Mouse (Mus musculus) activated CD4-positive, CD25-positive, alpha-beta regulatory T cell, adult 4 months (primary cell): ENCODE data around the gene Chchd1. TPM values are rescaled to one million over a fixed set of nuclear protein-coding genes. Genes with fewer than 3 reads are reported as not detected.
A peak's percentile ranks its signal among the peaks of the same experiment; 100 is the strongest.
"Not testable (repeated sequence)": the region's sequence is repeated elsewhere in the genome, so short reads cannot be mapped to it uniquely, and the experiment has no call there.

Experiments
- ATAC-seq: one replicate; pipeline ENCODE4 v1.8.0; 2017
- polyA plus RNA-seq, 2 experiments: library from polyadenylated mRNA; unstranded; fragments of 100-300 nt; shearing (Covaris generic); gene quantifications; one replicate each; pipeline ENCODE4 v1.2.1; 2017

Gene Chchd1
- polyA plus RNA-seq, 2 experiments from 2014 or later: 152 to 154 TPM

DNA sequence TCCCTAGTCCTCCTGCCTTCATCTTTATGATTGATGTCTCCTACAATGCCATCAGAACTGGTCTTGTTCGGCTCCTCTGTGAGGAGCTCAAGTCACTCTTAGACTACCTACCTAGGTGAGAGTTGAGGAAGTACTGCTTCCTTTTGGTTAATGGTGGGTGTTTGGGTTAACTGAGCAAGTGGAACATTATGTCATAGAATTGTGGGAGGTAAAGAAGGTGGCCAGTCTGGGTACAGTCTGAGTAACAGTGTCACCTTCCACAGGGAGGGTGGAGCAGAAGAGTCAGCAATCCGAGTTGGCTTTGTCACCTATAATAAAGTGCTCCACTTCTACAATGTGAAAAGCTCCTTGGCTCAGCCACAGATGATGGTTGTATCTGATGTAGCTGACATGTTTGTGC lies 13.8 kb upstream of the Chchd1 start:
- ATAC-seq: peak; percentile 16

DNA sequence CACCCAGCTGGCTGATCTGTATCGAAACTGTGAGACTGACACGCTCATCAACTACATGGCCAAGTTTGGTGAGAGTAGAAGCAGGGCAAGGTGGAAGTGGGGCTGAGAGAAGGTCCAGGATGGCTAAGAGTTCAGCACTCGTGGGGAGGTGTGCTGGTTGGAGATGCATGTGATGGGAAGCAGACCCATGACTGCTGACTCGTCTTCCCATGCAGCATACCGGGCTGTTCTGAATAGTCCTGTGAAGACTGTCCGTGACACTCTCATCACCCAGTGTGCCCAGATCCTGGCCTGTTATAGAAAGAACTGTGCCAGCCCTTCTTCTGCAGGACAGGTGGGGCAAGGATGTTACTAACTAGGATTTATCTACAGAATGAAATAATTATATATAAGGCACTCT lies 11.0 kb upstream of the Chchd1 start:
- no peak for ATAC-seq

DNA sequence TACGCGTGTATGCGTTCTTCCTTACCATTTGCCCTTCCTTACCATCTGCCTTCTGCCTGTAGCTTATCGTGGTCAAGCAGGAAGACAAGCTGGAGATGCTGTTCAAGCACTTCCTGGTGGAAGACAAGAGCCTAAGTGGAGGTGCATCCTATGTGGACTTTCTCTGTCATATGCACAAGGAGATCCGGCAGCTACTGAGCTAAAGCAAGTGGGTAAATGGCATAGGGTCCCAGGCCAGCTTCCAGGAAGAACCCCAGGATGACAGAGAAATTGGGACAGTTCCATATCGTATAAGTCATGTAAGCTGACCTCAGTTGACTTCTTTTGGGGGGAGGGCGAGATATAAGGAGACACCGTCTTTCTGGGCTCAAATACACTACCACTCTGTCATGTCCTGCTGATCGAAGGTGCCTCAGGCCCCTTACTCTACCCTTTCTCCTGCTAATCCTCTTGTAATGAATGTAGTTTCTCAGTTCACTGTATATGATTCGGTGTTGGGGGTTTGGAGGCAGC lies 9.2 kb upstream of the Chchd1 start:
- no peak for ATAC-seq

DNA sequence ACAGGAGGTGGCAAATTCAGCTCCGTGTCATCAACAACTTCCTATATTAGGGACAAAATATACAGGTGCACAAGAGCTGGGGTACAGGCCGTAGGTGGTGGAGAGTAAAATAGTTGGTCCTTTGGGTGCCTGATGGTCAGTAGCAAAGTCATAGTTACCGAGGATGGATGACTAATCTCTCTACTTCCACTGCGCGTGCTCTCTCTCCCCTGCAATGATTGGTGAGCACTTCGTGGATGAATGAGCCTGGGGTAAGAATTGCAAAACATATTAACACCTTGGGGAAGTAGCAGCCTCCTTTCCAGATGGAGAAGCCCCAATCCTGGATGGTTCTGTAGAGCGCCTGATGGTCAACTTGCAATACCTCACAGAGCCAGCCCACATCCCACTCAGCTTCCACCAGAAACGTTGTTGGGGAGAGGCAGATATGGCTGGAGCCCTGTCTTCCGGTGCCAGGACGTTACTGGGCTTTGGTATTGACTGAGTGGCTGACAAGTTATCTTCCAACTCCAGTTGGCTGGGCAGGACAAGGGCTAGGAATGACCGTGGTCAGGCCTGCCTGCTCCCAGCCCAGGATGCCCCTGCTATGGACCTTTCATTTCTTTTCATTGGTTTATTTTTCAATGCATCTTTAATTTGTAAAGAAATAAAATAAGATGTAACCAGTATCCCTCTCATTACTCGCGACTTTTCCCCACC lies 8.5 kb upstream of the Chchd1 start:
- no peak for ATAC-seq

DNA sequence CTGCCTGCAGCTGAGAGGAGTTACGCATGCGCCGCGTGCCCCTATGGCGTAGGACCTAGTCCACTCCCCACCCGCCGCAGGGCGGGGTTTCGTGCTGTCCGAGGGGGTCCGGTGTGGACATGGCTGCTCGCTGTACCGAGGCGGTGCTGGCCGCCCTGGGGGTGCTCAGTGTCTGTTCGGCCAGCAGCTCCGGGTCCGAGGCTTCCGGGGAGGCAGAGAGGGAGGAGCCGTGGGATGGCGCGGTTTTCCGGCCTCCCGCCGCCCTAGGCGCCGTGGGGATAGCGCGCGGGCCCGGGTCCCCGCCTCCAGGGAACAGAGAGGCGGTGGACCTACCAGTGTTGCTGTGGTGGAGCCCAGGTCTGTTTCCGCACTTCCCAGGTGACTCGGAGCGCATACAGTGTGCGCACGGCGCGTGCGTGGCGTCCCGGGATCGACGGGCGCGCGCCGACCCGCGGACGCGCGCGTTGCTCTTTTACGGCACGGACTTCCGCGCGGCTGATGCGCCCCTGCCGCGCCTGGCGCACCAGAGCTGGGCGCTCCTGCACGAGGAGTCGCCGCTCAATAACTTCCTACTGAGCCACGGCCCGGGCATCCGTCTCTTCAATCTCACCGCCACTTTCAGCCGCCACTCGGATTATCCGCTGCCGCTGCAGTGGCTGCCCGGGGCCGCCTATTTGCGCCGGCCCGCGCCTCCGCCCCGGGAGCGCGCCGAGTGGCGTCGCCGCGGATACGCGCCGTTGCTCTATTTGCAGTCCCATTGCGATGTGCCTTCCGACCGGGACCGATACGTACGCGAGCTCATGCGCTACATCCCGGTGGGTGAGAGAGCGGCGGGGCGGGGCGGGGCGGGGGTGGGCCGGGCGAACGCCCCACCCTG lies 7.7 kb upstream of the Chchd1 start, which contains the start of gene Fut11:
Gene Fut11, plus strand, starts transcription at position 85 of the 877 bp plus-strand sequence.
- ATAC-seq: peak; percentile 83

DNA sequence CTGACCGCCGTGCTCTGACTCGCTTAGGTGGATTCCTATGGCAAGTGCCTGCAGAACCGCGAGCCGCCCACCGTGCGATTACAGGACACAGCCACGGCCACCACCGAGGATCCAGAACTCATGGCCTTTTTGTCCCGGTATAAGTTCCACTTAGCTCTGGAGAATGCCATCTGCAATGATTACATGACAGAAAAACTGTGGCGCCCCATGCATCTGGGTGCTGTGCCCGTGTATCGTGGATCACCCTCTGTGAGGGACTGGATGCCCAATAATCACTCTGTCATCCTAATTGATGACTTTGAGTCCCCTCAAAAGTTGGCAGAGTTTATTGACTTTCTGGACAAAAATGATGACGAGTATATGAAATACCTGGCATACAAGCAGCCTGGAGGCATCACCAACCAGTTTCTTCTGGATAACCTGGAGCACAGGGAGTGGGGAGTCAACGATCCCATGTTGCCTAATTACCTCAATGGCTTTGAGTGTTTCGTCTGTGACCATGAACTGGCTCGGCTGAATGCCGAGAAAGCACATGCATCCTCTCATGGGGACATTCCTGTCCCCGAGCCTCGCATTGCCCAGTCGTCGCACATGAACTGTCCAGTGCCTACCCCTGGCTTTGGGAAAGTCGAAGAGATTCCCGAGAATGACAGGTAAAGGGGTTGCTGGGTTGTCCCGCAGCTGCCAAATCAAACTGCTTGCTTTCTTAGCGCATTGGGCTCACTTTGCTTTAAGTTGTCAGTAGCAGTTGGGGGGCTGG lies 6.9 kb upstream of the Chchd1 start:
- ATAC-seq: no peak

GRCm38 (mm10) chr14:20696986-20697385 lies 5.8 kb upstream of the Chchd1 start:
- no peak for ATAC-seq

DNA sequence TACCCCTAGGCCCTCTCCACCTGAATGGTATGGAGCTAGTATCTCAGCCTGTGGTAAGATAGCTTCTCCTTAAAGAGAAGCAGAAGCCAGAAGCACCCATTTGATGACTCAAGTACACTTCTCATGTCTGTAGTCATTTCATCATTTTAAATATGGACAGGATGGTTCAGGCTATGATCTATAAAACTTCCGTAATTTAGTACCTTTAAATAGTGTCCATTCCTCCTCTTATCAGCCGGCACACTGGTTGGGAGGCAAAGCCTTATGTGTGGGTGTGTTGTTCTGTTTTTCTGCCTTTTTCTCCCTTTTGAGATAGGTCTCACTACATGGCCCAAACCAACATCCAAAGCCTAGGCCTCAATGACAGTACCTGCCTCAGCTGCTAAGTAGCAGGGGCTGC lies 4.3 kb upstream of the Chchd1 start:
- ATAC-seq: no peak

- no peak for ATAC-seq
These were observed 2.4 kb upstream of the Chchd1 start for GRCm38 (mm10) chr14:20700362-20700761.

GRCm38 (mm10) chr14:20701554-20701953 lies 1.3 kb upstream of the Chchd1 start:
- ATAC-seq: no peak

DNA sequence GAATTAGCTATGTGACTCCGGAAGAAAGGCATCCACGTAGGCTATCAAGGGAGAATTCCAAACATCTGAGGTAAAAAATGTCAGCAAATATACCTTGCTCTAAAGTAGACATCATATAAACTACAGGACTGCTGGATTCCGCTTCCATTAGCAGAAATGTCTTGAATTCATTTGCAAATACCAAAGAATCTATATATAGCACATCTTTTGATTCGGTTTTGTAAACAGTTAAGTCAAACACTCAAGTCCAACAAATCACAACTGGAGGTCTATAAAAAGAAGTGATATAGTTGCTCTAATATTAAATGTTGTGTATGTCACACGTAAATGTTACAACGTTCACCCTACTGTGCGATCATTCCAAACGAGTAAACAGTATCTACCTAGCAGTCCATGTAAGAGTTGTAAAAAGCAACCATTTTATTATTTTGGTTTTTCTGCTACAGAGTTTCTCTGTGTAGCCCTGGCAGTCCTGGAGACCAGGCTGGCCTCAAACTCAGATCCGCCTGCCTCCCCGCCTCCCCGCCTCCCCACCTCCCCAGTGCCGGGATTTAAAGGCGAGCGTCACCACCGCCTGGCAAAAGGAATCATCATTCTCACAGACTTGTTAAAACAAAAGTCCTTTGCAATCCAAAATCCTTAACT lies 588 bp upstream of the Chchd1 start:
- no peak for ATAC-seq

- ATAC-seq: not testable (repeated sequence)
These were observed 655 bp downstream of the Chchd1 start for GRCm38 (mm10) chr14:20703461-20703860.

DNA sequence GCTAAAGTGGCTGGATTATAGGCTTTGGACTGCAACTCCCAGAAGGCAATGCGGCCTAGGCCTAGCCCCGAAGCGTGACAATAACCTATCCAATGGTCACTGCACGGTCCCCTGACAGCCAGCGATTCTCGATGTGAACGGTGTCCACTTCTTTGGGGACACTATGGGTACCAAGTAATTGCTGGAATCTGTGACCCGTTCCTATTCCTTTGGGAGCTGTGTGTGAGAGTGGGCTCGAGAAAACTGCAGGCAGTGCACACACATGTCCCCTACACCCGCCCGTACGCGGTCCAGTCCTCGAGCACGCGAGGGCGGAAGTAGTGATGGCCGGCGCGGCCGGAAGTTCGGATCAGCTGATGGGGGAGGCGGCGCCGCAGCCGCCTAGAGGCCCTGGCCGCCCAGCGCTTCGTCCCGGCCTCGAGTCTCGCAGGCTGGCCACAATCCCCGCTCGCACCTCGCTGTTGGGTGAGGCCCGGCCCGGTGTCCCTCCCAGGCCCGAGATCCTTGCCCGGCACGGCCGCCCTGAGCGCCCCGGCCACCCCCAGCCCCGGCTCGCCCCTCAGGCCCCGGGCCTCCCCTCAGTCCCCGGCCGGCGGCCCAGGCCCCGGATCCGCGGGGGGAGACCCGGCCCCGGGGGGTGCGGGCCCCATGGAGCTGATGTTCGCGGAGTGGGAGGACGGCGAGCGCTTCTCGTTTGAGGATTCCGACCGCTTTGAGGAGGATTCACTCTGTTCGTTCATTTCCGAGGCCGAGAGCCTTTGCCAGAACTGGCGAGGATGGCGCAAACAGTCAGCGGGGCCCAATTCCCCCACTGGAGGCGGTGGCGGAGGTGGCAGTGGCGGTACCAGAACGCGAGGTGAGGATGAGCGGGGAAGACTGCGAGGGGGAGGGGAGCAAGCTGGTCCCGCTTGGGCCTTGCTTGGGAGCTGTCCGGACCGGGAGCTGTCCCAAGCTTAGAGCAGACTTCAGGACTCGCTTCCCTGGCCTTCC lies 4.7 kb downstream of the Chchd1 start, which contains the start of gene Zswim8:
Gene Zswim8, plus strand, starts transcription at position 352 of the 990 bp plus-strand sequence.
- peak; percentile 60 for ATAC-seq

DNA sequence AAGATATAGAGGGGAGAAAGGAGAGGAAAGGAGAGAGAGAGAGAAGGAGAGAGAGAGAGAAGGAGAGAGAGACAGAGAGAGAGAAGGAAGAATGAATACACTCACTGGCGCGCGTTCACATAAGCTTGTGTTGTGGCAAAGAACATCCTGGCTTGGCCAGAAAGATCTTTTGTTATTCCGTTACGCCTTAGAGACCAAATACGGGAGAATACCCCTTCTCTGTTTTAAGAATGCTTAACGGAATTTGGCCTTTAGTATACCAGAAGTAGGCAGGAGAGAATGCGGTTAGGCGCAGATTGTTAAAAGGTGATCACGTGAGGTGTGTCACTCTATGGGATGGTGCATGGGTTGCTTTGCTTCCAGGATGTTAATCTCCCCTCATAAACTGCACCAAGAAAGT lies 5.4 kb downstream of the Chchd1 start:
- ATAC-seq: peak; percentile 38

GRCm38 (mm10) chr14:20713832-20714231 lies 11.0 kb downstream of the Chchd1 start:
- no peak for ATAC-seq

DNA sequence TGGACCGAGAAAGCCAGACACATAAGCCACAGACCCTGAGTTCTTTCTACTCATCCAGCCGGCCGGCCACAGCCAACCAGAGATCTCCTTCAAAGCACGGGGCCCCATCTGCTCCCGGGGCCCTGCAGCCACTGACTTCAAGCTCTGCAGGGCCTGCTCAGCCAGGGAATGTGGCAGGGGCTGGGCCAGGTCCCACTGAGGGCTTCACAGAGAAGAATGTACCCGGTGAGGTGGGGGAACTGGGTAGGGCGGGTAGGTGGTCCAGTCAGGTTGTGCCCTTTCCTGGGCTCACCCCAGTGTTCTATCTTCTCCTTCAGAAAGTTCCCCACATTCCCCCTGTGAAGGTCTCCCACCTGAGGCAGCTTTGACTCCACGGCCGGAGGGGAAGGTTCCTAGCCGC lies 15.6 kb downstream of the Chchd1 start:
- ATAC-seq: no peak

GRCm38 (mm10) chr14:20719767-20720166 lies 17.0 kb downstream of the Chchd1 start:
- no peak for ATAC-seq

DNA sequence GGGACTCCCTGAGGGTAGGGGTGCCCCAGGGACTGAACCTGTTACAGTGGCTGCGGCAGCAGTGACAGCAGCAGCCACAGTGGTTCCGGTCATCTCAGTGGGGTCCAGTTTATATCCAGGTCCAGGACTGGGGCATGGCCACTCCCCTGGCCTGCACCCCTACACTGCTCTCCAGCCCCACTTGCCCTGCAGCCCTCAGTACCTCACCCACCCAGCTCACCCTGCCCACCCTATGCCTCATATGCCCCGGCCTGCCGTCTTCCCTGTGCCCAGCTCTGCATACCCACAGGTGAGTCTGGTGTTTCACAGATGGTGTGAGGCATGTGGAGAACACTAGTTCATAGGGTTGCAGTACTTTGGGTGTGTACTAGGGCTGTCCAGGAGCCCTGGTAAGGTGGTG lies 18.6 kb downstream of the Chchd1 start:
- no peak for ATAC-seq

DNA sequence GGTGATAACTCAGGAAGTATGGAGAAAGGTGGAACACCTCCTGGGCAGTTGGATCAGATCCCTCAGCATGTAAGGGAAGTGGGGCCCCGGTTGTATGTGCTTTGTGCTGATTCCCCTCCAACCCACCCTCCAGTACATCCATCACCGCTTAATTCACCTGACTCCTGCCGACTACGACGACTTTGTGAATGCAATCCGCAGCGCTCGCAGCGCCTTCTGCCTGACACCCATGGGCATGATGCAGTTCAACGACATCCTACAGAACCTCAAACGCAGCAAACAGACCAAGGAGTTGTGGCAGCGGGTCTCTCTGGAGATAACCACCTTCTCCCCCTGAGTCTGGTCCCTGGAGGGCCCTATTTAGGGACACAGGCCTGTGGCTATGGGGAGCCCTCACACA lies 20.2 kb downstream of the Chchd1 start:
- ATAC-seq: no peak

DNA sequence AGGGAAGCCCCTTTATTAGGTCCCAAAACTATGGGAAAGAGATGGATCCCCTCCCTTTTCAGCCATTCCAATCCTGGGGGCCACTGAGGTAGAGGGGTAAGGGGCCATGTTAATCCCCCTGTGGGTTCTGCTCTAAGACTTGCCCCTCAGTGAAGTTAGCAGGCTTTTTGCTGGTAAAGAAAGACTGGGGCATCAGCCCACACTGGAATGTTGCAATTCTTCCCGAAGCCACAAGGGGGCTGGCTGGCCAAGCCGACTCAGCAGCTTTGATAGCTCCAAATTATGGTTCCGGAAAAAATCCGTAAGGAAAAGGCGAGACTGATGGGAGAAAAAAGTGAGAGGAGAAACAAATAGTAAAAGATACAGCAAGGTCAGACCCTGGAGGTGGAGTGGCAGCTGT lies 21.2 kb downstream of the Chchd1 start:
- ATAC-seq: no peak
